Mouse (Mus musculus) heart, adult 9 months (tissue): Measurements from ENCODE around the gene Prss53.

Source experiments
- DNase-seq, 2 experiments: peaks; one replicate each; pipeline ENCODE4 v3.0.0; 2022; ENCODE audit warnings: low spot score in 2 of 2

Prss53 gene

DNA sequence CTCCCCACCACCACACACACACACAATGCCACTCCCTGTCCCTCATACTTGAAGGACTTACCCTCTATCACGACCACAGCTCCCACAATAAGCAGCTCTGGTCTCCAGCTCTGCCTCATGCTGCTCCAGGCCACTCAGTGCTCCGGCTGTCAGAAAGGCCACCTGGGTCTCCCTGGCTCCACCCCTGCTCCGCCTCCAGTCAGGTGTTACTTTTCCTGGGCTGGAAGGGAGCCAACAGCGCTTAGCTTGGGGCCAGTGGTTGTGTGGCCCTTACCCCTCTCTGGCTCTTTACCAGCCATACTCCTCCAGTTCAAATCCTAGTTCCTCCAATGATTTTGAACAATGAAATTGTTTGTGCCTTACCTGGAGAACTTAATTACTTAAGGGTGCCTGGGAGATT, at the start of gene Prss53:
Prss53 (minus strand) TSS at position 173 of the 400 bp plus-strand sequence.
- DNase-seq: no peak

GRCm38 (mm10) chr7:127936216-127936884, 45.6 kb upstream of the Prss53 start:
- no peak for DNase-seq

DNA sequence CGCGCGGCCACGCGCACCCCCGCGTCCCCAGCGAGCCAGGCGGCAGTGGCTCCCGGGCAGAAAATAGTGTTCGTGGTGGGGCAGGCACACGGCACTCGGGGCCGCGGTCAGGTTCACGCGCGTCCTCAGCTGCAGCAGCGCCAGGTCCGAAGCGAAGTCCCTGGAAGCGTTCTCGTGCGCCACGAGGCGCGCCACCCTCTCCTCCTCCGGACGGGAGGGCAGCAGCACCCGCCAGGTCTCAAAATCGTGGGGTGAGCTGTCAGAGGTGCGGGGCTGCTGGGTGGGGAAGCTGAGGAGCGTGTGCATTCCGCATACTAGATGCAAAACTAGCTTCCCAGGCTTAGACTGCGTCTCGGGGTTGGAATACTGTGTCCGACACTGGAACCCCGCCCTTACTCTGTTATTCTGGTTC, 45.0 kb upstream of the Prss53 start:
- no peak for DNase-seq

DNA sequence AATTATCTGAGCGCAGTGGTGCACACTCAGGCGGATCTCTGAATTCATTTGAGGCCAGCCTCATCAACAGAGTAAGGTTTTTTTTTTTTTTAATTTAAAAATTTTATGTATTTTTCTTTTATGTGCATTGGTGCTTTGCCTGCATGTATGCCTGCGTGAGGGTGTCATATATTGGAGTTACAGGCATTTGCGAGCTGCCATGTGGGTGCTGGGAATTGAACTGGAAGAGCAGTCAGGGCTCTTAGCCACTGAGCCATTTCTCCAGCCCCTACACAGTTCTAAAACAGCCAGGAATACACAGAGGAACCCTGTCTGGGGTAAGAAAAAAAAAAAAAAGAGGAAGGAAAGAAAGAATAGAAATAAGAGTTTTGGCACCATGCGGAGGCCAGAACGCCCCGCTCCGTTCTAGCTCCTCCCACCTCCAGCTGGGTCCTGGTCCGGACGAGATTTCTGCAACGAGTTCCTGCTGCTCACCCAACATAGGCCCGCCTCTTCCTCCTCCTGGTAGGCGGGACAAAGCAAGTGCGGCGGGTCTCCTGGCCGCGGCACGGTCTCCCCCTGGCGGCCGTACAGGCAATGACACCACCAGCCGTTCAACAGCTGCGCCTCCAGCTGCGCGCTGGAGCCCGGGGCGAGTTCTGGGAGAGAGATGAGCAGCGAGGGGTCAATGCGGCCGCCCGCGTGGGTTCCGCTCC, 44.4 kb upstream of the Prss53 start:
- DNase-seq: peak; percentile 96 to 97

GRCm38 (mm10) chr7:127934075-127934474, 43.3 kb upstream of the Prss53 start:
- DNase-seq: no peak

GRCm38 (mm10) chr7:127932273-127933031, 41.7 kb upstream of the Prss53 start:
- no peak for DNase-seq

DNA sequence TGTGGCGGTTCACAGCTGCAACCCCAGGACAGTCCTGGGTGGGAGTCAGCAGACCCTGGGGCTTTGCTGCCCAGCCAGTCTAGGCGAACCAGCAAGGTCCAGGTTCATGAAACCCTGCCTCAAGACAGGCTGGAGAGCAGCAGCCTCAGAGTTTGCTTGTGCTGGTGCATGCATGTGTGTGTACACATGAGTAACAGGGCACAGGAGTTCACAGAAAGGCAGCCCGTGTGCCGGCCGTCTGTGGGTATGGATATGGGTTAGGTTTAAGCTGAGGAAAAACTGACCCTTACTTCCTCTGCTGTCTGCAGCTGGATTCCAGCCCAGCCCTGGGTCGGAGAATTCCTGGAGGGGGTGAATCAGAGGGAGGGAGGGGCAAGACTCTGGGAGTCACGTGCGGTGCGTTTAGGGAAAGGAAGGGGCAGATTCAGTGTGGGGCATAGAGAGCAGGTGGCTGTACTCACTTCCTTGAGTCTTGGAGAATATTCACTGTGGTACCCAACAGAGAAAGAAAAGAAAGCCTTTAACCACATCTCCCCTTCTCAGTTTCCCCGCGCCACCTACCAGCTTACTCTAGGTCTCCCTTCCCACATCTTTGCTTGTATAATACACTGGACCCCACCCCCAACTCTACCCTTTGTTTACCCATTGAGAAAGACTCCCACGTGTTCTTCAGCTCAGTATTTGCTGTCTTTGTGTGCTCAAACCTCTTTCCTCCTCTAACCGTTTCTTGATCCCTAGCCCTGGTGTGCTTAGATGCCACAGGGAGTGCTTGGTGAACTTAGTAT, 40.8 kb upstream of the Prss53 start:
- DNase-seq: no peak

GRCm38 (mm10) chr7:127930636-127931035, 39.9 kb upstream of the Prss53 start:
- no peak for DNase-seq

- no peak for DNase-seq
Observed at GRCm38 (mm10) chr7:127929923-127930322, 39.2 kb upstream of the Prss53 start, which contains the start of gene Prss8. TSS of gene Prss8 (minus strand) at chr7:127930104.

DNA sequence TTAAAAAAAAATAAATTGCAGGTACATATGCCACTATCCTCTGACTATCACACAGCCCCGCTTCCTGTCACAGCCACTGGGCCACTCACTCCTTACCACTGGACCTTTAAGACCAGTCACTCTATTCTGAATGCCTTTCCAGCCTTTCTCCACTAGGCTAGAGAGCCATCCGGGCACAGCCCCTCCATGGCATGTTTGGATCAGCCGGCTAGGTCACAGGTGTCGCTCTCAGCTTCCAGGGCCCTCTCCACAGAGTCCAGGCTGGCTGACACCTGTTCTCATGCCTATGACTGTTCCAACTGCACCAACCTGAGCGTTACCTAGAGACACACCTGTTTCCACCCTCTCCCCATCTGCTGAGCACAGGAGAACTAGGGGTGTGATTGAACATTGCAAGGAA, 37.8 kb upstream of the Prss53 start:
- no peak for DNase-seq

DNA sequence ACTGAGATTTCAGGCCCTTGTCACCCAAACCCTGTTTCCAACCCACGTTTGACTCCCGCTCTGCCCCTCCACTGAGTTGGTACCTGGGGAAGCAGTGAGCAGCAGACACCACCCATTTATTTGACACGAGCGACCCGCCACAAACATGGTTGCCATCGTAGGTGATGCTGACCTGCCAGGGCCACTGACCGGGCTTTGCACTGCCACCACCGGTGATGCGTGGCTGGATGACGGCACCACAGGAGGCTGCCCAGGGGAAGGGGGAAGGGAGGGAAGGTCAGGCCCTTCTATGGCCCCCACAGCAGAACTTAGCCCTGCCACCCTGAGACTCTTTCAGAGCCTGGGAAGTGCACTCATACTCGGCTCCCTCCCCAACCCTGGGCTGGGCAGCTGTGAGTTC, 37.0 kb upstream of the Prss53 start:
- DNase-seq: no peak

DNA sequence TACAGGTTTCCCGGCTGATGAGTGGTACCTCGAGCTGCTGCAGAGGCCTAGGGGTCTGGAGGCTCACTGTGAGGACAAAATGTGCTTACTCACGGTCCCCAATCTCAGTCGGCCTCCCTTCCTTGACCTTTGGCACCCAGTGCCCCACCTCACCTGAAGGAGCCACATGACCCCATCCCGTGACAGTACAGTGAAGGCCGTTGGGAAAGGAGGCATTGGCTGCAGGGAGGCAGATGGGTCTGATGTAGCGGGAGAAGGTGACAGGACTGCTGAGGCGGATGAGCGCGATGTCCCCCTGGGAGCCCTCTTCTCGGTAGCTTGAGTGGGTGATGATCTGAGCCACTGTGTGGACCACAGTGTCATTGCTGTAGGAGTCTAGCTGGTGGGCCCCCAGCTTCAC, 36.1 kb upstream of the Prss53 start:
- no peak for DNase-seq

DNA sequence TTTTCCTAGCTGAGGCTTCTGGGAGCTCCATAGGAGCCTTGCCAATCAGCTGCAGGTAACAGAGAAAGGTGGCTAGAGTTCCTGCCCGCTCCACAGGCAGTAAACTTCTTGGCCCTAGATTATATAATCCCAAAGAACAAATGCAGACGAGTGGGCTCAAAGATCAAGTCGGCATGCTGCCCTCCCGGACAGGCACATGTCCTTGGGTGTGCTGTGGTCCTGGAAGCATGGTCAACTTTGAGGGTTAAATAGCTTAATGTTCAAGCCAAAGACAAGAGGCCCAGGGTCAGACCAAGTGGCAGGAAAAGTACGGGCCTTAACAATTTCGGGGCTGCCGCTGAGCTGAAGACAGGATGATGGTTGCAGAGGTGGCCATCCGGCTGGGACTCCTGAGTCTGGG, 35.3 kb upstream of the Prss53 start:
- DNase-seq: no peak

DNA sequence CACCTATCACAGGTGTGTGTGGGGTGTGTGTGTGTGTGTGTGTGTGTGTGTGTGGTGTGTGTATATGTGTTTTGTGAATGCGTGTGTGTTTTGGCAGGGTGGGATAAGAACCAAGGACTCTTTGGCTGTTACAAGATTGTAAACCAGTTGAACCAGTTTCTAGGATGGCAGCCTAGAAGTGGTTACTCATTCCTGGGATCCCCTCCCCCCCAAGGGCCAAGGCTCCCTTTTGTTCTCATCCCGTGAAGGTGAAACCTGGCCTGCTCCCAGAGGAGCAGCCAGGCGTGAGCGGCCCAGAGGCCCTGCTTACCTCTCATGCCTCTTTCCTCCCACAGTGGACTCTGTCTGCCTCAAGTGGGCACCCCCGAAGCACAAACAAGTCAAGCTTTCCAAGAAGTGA, 34.5 kb upstream of the Prss53 start:
- DNase-seq: no peak

GRCm38 (mm10) chr7:127923714-127924113, 32.9 kb upstream of the Prss53 start:
- DNase-seq: no peak

DNA sequence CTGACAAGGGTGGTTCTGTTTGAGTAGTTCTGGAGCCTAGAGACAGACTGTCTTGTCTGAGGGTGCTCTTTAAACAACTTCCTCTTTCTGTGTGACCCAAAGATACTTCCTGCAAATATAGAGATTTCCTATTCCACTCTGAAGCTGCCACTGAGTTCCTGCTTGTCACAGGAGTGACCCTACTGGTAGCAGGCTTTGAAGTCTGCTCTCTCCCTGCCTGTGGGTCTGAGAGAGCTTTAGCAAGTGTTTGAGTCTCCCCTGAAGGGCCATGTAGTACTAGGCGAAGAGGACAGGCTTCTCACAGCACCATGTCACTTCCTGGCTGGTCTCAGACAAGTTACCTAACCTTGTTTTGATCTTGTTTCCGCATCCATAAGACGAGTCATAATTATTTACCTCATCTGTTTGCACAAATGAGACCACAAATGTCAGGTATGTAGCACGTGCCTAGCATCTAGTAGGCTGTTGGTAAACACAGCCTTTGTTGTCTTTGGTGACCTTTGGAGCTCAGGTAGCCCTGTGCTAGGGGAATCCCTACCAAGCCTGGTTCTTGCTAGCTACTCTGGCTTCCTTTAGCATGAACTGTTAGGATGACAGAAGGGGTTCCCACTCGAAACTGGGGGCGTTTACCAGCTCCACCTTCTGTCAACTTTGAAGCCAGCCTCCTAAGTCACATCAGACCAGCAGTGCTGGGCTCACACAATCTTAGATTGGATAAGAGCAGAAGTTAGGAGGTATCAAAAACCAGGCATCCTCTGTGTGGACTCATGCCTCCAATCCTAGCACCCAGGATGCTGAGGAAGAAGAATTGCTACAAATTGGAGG, 31.9 kb upstream of the Prss53 start:
- DNase-seq: no peak

DNA sequence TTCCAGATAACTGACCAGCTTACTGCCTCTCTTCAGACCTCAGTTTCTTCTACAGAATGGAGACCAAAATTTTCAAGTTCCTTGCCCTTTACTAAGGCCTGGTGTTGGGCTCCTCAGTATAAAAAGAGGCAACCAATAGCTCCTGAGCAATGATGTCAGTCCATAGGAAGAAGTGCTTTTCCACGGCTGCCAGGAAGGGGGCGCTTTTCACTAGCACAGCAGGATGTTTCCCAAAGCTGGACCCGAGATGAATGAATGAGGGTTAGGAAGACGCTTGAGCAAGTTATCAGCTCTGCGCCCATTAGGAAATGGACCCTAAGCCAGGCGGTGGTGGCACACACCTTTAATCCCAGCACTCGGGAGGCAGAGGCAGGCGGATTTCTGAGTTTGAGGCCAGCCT, 30.7 kb upstream of the Prss53 start:
- DNase-seq: no peak

DNA sequence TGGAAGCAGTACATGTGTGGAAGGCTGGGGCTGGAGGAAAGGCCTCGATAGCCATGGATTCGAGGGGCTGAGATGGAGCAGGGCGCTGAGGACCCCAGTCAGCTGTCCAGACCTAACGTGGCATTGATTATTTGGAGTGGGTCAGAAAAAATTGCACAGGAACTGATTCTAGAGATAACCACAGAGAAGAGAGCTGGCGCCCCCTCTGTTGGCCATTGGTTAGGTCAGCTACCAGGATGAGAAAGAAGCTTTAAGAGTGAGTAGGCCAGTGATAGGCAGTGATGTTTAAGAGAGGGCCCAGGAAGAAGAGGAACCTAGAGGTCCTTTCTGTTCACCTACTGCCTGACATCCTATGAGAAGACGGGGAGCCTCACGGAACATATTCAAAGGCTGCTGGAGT, 28.5 kb upstream of the Prss53 start:
- no peak for DNase-seq

- no peak for DNase-seq
Observed at GRCm38 (mm10) chr7:127918203-127918602, 27.4 kb upstream of the Prss53 start.

DNA sequence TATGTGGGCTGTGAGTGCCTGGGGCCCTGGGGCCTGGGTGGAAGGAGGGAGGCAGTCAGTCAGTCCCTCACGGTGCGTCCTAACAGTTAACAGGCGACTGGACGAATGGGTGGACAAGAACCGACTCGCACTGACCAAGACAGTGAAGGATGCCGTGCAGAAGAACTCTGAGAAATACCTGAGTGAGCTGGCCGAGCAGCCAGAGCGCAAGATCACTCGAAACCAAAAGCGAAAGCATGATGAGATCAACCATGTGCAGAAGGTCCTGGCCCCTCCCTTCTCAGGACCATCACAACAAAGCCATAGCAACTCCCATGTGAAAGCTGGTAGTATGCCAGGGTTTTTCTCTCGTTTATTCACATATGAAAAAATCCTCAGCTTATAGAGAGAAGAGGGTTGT, 24.5 kb upstream of the Prss53 start:
- no peak for DNase-seq

GRCm38 (mm10) chr7:127912938-127913337, 22.2 kb upstream of the Prss53 start:
- DNase-seq: no peak
